Mouse (Mus musculus): ENCODE measurements at regions not wholly inside any gene's neighbourhood (a gene's known extent, or its start where the extent isn't known, plus 50 kb on each side); places are given as distances from the start of the nearest gene placed in this dataset.

- H3K4me2 ChIP-seq, result no peak overlapping the region
- WGBS, result 77% methylated on average over 1 of the region's 1 CpGs
- H3K4me3 ChIP-seq (replicated peaks), result no peak overlapping the region
- no peak overlapping the region for H3K27ac ChIP-seq
- no peaks in the 10 kb centered on the region for H3K4me1 ChIP-seq
- no peaks in the 10 kb centered on the region for H3K9me3 ChIP-seq
- ATAC-seq (ENCODE audit: insufficient read depth, low FRiP score, low read depth), result no peak
- no peaks in the 10 kb centered on the region for H3K36me3 ChIP-seq
- no peaks in the 10 kb centered on the region for H3K27me3 ChIP-seq (replicated peaks)
- H3K9ac ChIP-seq, result no peak overlapping the region
Measured at GRCm38 (mm10) chr13:5601648-5602047, 259.6 kb upstream of the Klf6 start.

- H3K9me3 ChIP-seq, result no peaks in the 10 kb centered on the region
- no peak overlapping the region for H3K4me3 ChIP-seq (replicated peaks)
- 39% methylated on average over 5 of the region's 5 CpGs for WGBS
- H3K27ac ChIP-seq, result no peak overlapping the region
- H3K9ac ChIP-seq, result no peak overlapping the region
- no peaks in the 10 kb centered on the region for H3K36me3 ChIP-seq
- no peak for ATAC-seq (ENCODE audit: insufficient read depth, low FRiP score, low read depth)
- H3K4me1 ChIP-seq, result no peaks in the 10 kb centered on the region
- no peaks in the 10 kb centered on the region for H3K27me3 ChIP-seq (replicated peaks)
- H3K4me2 ChIP-seq, result no peak overlapping the region
Measured at GRCm38 (mm10) chr13:5603905-5604596, 257.2 kb upstream of the Klf6 start.

GRCm38 (mm10) chr13:5605418-5605817 lies 255.9 kb upstream of the Klf6 start:
- no peak for ATAC-seq (ENCODE audit: insufficient read depth, low FRiP score, low read depth)
- Histone ChIP-seq H3K27me3 (replicated peaks) (no peaks in the 10 kb centered on the region), H3K36me3 (no peaks in the 10 kb centered on the region), H3K4me3 (replicated peaks) (no peak overlapping the region), H3K27ac (no peak overlapping the region), H3K9ac (no peak overlapping the region), H3K4me1 (no peaks in the 10 kb centered on the region), H3K9me3 (no peaks in the 10 kb centered on the region), H3K4me2 (no peak overlapping the region)

- no peak overlapping the region for H3K4me3 ChIP-seq (replicated peaks)
- H3K27ac ChIP-seq, result no peak overlapping the region
- ATAC-seq (ENCODE audit: insufficient read depth, low FRiP score, low read depth), result no peak
- no peak overlapping the region for H3K4me2 ChIP-seq
- H3K4me1 ChIP-seq, result no peaks in the 10 kb centered on the region
- no peaks in the 10 kb centered on the region for H3K27me3 ChIP-seq (replicated peaks)
- no peaks in the 10 kb centered on the region for H3K9me3 ChIP-seq
- WGBS, result 78% methylated on average over 4 of the region's 4 CpGs
- H3K9ac ChIP-seq, result no peak overlapping the region
- H3K36me3 ChIP-seq, result no peaks in the 10 kb centered on the region
Measured at GRCm38 (mm10) chr13:5607462-5607861, 253.8 kb upstream of the Klf6 start.

GRCm38 (mm10) chr13:5614186-5614737 lies 247.0 kb upstream of the Klf6 start:
- Histone ChIP-seq H3K27ac (0 out of 2 replicates have a peak overlapping the region, but pooled peaks have one; percentile 0), H3K9me3 (no peaks in the 10 kb centered on the region)
- ATAC-seq (ENCODE audit: insufficient read depth, low FRiP score, low read depth), result no peak; the same call in 1 of the 2 replicates

GRCm38 (mm10) chr13:5614833-5615232 lies 246.4 kb upstream of the Klf6 start:
- 79% methylated on average over 5 of the region's 5 CpGs for WGBS
- Histone ChIP-seq H3K4me2 (no peak overlapping the region), H3K36me3 (no peaks in the 10 kb centered on the region), H3K9ac (no peak overlapping the region), H3K27ac (0 out of 2 replicates have a peak overlapping the region, but pooled peaks have one; percentile 0), H3K4me3 (replicated peaks) (no peak overlapping the region), H3K27me3 (replicated peaks) (no peaks in the 10 kb centered on the region), H3K9me3 (no peaks in the 10 kb centered on the region), H3K4me1 (no peaks in the 10 kb centered on the region)
- ATAC-seq (ENCODE audit: insufficient read depth, low FRiP score, low read depth), result no peak

More at GRCm38 (mm10) chr13:5614186-5614737, 247.0 kb upstream of the Klf6 start:
- Histone ChIP-seq H3K4me1 (no peaks in the 10 kb centered on the region), H3K4me2 (no peak overlapping the region), H3K9ac (no peak overlapping the region), H3K27me3 (replicated peaks) (no peaks in the 10 kb centered on the region), H3K4me3 (replicated peaks) (no peak overlapping the region), H3K36me3 (no peaks in the 10 kb centered on the region)
- WGBS, result 72% methylated on average over 7 of the region's 7 CpGs

- Histone ChIP-seq H3K9ac (no peak overlapping the region), H3K36me3 (no peaks in the 10 kb centered on the region), H3K27me3 (replicated peaks) (no peaks in the 10 kb centered on the region), H3K4me1 (no peaks in the 10 kb centered on the region), H3K4me3 (replicated peaks) (no peak overlapping the region), H3K4me2 (no peak overlapping the region), H3K9me3 (no peaks in the 10 kb centered on the region), H3K27ac (no peak overlapping the region)
- ATAC-seq (ENCODE audit: insufficient read depth, low FRiP score, low read depth), result no peak
- WGBS, result 66% methylated on average over 3 of the region's 3 CpGs
Measured at GRCm38 (mm10) chr13:5615327-5615726, 246.0 kb upstream of the Klf6 start.

- no peaks in the 10 kb centered on the region for H3K9me3 ChIP-seq
- no peak overlapping the region for H3K4me3 ChIP-seq (replicated peaks)
- H3K9ac ChIP-seq, result no peak overlapping the region
- no peaks in the 10 kb centered on the region for H3K36me3 ChIP-seq
- H3K4me1 ChIP-seq, result no peaks in the 10 kb centered on the region
- 47% methylated on average over 2 of the region's 2 CpGs for WGBS
- ATAC-seq (ENCODE audit: insufficient read depth, low FRiP score, low read depth), result no peak
- no peak overlapping the region for H3K27ac ChIP-seq
- H3K27me3 ChIP-seq (replicated peaks), result no peaks in the 10 kb centered on the region
- no peak overlapping the region for H3K4me2 ChIP-seq
Measured at GRCm38 (mm10) chr13:5628124-5628523, 233.2 kb upstream of the Klf6 start.

GRCm38 (mm10) chr13:5634960-5635359 lies 226.3 kb upstream of the Klf6 start:
- no peaks in the 10 kb centered on the region for H3K9me3 ChIP-seq
- H3K4me2 ChIP-seq, result no peak overlapping the region
- no peaks in the 10 kb centered on the region for H3K4me1 ChIP-seq
- H3K36me3 ChIP-seq, result no peaks in the 10 kb centered on the region
- WGBS, result 69% methylated on average over 2 of the region's 2 CpGs
- H3K27me3 ChIP-seq (replicated peaks), result no peaks in the 10 kb centered on the region
- H3K4me3 ChIP-seq (replicated peaks), result no peak overlapping the region
- no peak overlapping the region for H3K27ac ChIP-seq
- ATAC-seq (ENCODE audit: insufficient read depth, low FRiP score, low read depth), result no peak
- no peak overlapping the region for H3K9ac ChIP-seq

GRCm38 (mm10) chr13:5641743-5642510 lies 219.4 kb upstream of the Klf6 start:
- Histone ChIP-seq H3K4me1 (no peaks in the 10 kb centered on the region), H3K36me3 (no peaks in the 10 kb centered on the region), H3K4me2 (no peak overlapping the region), H3K9ac (no peak overlapping the region), H3K27ac (no peak overlapping the region), H3K4me3 (replicated peaks) (no peak overlapping the region), H3K27me3 (replicated peaks) (no peaks in the 10 kb centered on the region), H3K9me3 (no peaks in the 10 kb centered on the region)
- 80% methylated on average over 7 of the region's 7 CpGs for WGBS
- no peak for ATAC-seq (ENCODE audit: insufficient read depth, low FRiP score, low read depth)

- H3K27me3 ChIP-seq (replicated peaks), result no peaks in the 10 kb centered on the region
- 80% methylated on average over 4 of the region's 4 CpGs for WGBS
Measured at GRCm38 (mm10) chr13:5648276-5648675, 213.0 kb upstream of the Klf6 start.

GRCm38 (mm10) chr13:5657556-5657955 lies 203.7 kb upstream of the Klf6 start:
- Histone ChIP-seq H3K9ac (no peak overlapping the region), H3K9me3 (no peaks in the 10 kb centered on the region), H3K27ac (no peak overlapping the region), H3K27me3 (replicated peaks) (no peaks in the 10 kb centered on the region), H3K4me3 (replicated peaks) (no peak overlapping the region), H3K4me2 (no peak overlapping the region), H3K4me1 (no peaks in the 10 kb centered on the region), H3K36me3 (no peaks in the 10 kb centered on the region)
- 51% methylated on average over 5 of the region's 5 CpGs for WGBS
- no peak for ATAC-seq (ENCODE audit: insufficient read depth, low FRiP score, low read depth)

More at GRCm38 (mm10) chr13:5648276-5648675, 213.0 kb upstream of the Klf6 start:
- Histone ChIP-seq H3K9me3 (no peaks in the 10 kb centered on the region), H3K4me1 (no peaks in the 10 kb centered on the region), H3K4me3 (replicated peaks) (no peak overlapping the region), H3K4me2 (no peak overlapping the region), H3K27ac (no peak overlapping the region), H3K9ac (no peak overlapping the region), H3K36me3 (no peaks in the 10 kb centered on the region)
- ATAC-seq (ENCODE audit: insufficient read depth, low FRiP score, low read depth), result no peak
